Mouse (Mus musculus) ES-E14 (cell line): ENCODE results near the gene Smoc2. TPM values are rescaled to one million over a fixed set of nuclear protein-coding genes. Genes with fewer than 3 reads are reported as not detected.

ENCODE experiments used
- DNase-seq: peaks from one replicate; pipeline ENCODE4 v3.0.0-alpha.2; 2013; ENCODE audit warnings: low read depth, low spot score
- H3K27ac ChIP-seq: 2 replicates; pipeline ENCODE4 v1.5.1; 2012; ENCODE audit warnings: low read depth, mild to moderate bottlenecking, low read length, moderate library complexity, mixed read lengths; ENCODE audit not compliant: poor library complexity, insufficient read depth, severe bottlenecking
- H3K36me3 ChIP-seq: 2 replicates; pipeline ENCODE4 v1.6.1; 2012; ENCODE audit warnings: mild to moderate bottlenecking, low read length, moderate library complexity, mixed read lengths; ENCODE audit not compliant: control insufficient read depth, poor library complexity, insufficient read depth, severe bottlenecking
- H3K4me1 ChIP-seq, 2 experiments: fragments of 150-350 bp in 1 of 2; sonication (generic) in 1 of 2; 2 replicates each; pipeline ENCODE4 v1.6.1; 2012; ENCODE audit warnings: low read length in 2 of 2, mild to moderate bottlenecking in 1 of 2, mixed read lengths in 1 of 2; ENCODE audit not compliant: control insufficient read depth in 2 of 2, insufficient read depth in 2 of 2, poor library complexity in 1 of 2
- H3K4me3 ChIP-seq, 2 experiments: fragments of 150-350 bp in 1 of 2; sonication (generic) in 1 of 2; 2 replicates each; pipeline ENCODE4 v1.5.1; 2012; ENCODE audit warnings: low read length in 2 of 2, low read depth in 1 of 2, mild to moderate bottlenecking in 1 of 2, mixed read lengths in 1 of 2; ENCODE audit not compliant: insufficient read depth in 1 of 2, poor library complexity in 1 of 2, severe bottlenecking in 1 of 2
- H3K9ac ChIP-seq: 2 replicates; pipeline ENCODE4 v1.6.1; 2012; ENCODE audit warnings: low read depth, mild to moderate bottlenecking, low read length, mixed read lengths; ENCODE audit not compliant: poor library complexity, insufficient read depth, severe bottlenecking
- H3K9me3 ChIP-seq: fragments of 150-350 bp; sonication (generic); 2 replicates; pipeline ENCODE4 v1.6.1; 2012; ENCODE audit warnings: low read depth, mild to moderate bottlenecking, low read length; ENCODE audit not compliant: control insufficient read depth, insufficient read depth
- CHD2 ChIP-seq: IDR thresholded peaks from 2 replicates; pipeline ENCODE4 v1.6.1; 2014; ENCODE audit warnings: mild to moderate bottlenecking, low read depth, low read length, inconsistent platforms
- HCFC1 ChIP-seq: IDR thresholded peaks from 2 replicates; pipeline ENCODE4 v1.6.1; 2012; ENCODE audit warnings: low read length, inconsistent platforms, borderline replicate concordance; ENCODE audit not compliant: insufficient read depth
- MAFK ChIP-seq: IDR thresholded peaks from 2 replicates; pipeline ENCODE4 v1.6.1; 2014; ENCODE audit warnings: mild to moderate bottlenecking, low read depth, low read length, inconsistent platforms; ENCODE audit not compliant: insufficient read depth
- ZC3H11A ChIP-seq: IDR thresholded peaks from 2 replicates; pipeline ENCODE4 v1.6.1; 2012; ENCODE audit warnings: low read depth, mild to moderate bottlenecking, inconsistent platforms, low read length, borderline replicate concordance
- ZNF384 ChIP-seq: IDR thresholded peaks from 2 replicates; pipeline ENCODE4 v1.6.1; 2012; ENCODE audit warnings: low read depth, low read length, inconsistent platforms
- in situ Hi-C, 2 experiments: fragments of 600-800 bp; cut with MboI; formaldehyde crosslinking; loops; one replicate each; pipeline ENCODE4 v1.15.1; 2025; ENCODE audit warnings: low sequenced_read_pairs in 2 of 2, inconsistent platforms in 1 of 2; ENCODE audit not compliant: unreplicated experiment in 2 of 2
- total RNA-seq: library from RNA; depleted of rRNA; stranded (reverse); fragments of 300-350 nt; gene quantifications from 2 replicates; pipeline ENCODE4 v1.2.3, GENCODE M21; 2012

Smoc2 gene
- total RNA-seq, 1 experiment = 3.1 TPM

DNA sequence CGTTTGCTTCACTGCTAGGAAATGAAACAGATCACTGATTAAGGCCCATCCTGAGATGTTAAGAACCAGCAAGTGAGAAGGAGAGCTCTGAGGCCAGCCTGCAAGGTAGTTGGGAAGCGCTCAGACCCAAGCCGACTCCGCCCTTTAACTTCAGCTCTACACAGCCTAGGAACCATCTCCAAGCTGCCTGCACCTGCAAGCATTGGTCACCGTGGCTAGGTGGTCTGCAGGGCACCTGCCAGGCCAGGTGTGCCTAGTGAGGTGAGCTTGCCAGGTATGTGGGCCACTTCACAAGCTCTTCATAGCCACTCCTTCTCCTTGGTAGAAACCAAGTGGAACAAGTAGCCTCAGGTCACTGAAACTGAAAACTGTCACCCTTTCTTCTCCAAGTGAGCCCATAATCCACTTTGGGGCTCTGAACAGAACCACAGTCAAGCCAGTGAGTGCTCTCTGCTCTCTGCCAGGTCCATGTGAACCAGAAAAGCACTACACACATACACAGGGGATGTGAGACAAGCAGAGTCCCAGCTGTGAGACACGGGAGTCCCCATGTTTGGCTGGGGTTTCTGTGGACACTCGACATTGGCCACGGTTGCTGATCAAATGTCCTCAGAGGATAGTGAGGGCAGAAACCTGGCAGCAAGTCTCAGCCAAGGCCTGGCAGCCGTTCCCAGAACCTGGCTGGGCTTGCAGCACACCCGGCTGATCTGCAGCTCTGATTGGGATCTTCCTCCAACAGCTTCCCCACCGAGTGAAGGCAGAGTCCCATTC lies 34.9 kb upstream of the Smoc2 start:
- no peak for TF ChIP-seq HCFC1
- no peak for TF ChIP-seq ZC3H11A
- no peak for TF ChIP-seq CHD2
- no peak for TF ChIP-seq ZNF384
- no peak for TF ChIP-seq MAFK
- Histone ChIP-seq H3K9ac (no peak overlapping the region), H3K36me3 (no peaks in the 10 kb centered on the region), H3K27ac (no peak overlapping the region), H3K9me3 (no peaks in the 10 kb centered on the region), H3K4me1 (no peaks in the 10 kb centered on the region), H3K4me3 (no peak overlapping the region)
- in situ Hi-C loops = no loop called here
- DNase-seq = no peak

DNA sequence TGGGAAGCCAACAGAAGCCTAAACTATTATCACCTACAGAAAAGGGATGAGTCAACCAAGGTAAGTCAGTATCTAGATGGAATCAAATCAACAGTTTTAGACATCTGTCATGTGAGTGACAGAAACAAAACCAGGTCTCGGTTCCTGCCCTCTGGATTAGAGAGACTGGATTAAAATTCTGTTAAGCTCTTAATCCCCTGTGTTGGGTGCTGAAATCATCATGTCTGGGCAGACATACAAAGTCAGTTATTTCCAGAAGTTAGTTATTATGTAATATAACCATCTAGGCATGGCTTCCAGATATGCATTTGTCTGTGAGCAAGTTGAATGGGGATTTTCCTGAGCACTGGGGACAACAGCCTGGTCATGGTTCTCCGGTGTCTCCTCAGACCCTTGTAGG lies 33.0 kb upstream of the Smoc2 start:
- H3K9me3 ChIP-seq = no peaks in the 10 kb centered on the region
- no peak for DNase-seq
- TF ChIP-seq HCFC1 (no peak), CHD2 (no peak), MAFK (no peak), ZC3H11A (no peak), ZNF384 (no peak)
- H3K27ac ChIP-seq = no peak overlapping the region
- in situ Hi-C loops = no loop called here
- no peaks in the 10 kb centered on the region for H3K36me3 ChIP-seq
- no peak overlapping the region for H3K9ac ChIP-seq
- H3K4me3 ChIP-seq = no peak overlapping the region
- H3K4me1 ChIP-seq = no peaks in the 10 kb centered on the region

DNA sequence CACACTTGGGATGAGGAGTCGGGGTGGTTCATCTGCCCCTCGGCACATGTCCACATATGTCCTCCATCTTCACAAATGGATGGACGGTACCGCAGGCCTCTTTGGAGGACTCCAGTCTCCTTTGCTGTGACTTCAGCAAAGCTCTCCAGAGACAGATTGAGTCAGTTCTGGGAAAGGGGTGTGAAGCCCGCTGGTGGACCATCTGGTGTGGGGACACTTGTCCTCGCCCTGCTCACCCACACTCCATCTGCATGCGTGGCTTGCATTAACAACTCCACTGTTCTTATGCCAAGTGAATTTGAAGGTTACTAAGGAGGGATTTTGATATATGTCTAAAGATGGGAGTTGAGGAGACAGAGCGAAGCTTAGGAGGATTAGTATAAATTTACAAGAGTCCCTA lies 31.4 kb upstream of the Smoc2 start:
- no peaks in the 10 kb centered on the region for H3K9me3 ChIP-seq
- no peak overlapping the region for H3K4me3 ChIP-seq
- DNase-seq = no peak
- H3K4me1 ChIP-seq = no peaks in the 10 kb centered on the region
- TF ChIP-seq HCFC1 (no peak), ZC3H11A (no peak), MAFK (no peak), ZNF384 (no peak), CHD2 (no peak)
- no peak overlapping the region for H3K27ac ChIP-seq
- no peak overlapping the region for H3K9ac ChIP-seq
- no peaks in the 10 kb centered on the region for H3K36me3 ChIP-seq
- in situ Hi-C loops = no loop called here

DNA sequence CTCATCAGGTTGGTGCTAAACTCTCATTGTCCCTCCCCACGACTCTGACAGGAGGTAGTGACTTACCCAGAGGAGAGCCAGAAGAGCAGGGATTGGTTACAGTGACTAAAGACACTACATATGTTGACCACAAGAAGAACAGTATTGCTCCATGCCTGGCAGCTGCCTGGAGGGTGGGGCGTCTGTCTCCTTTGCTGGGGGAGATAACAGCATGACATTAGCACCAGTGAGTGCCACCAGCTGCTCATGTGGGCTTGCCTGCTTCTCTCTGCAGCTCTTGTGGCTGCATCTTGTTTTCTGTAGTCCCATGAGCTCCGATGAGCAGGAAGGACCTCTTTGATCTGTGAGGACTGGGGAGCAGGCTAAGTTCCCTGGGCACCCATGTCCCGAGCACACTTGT lies 29.7 kb upstream of the Smoc2 start:
- Histone ChIP-seq H3K4me1 (no peaks in the 10 kb centered on the region), H3K36me3 (no peaks in the 10 kb centered on the region), H3K9me3 (no peaks in the 10 kb centered on the region), H3K27ac (no peak overlapping the region), H3K4me3 (no peak overlapping the region), H3K9ac (no peak overlapping the region)
- TF ChIP-seq HCFC1 (no peak), ZNF384 (no peak), ZC3H11A (no peak), MAFK (no peak), CHD2 (no peak)
- DNase-seq = no peak
- in situ Hi-C loops = no loop called here
